Mouse (Mus musculus) kidney, embryonic 14.5 days (tissue): ENCODE data around the gene Olfr910. TPM values are rescaled to one million over a fixed set of nuclear protein-coding genes. Genes with fewer than 3 reads are reported as not detected.

Source experiments
- ATAC-seq: fragments of 200-750 bp; cut with Nextera tagmentation; 2 replicates; pipeline ENCODE4 v1.8.0; 2017; ENCODE audit warnings: moderate number of reproducible peaks, mild to moderate bottlenecking, moderate TSS enrichment, moderate library complexity; ENCODE audit not compliant: low FRiP score, low TSS enrichment
- H3K27ac ChIP-seq: fragments of 300-500 bp; sonication (generic); 2 replicates; pipeline ENCODE4 v1.5.1; 2014; ENCODE audit warnings: low read depth, mild to moderate bottlenecking, low read length, moderate library complexity, mixed read lengths
- H3K27me3 ChIP-seq: fragments of 300-500 bp; sonication (generic); 2 replicates; pipeline ENCODE4 v1.6.1; 2014; ENCODE audit warnings: mild to moderate bottlenecking, low read length; ENCODE audit not compliant: control insufficient read depth, insufficient read depth
- H3K36me3 ChIP-seq: fragments of 300-500 bp; sonication (generic); 2 replicates; pipeline ENCODE4 v1.6.1; 2014; ENCODE audit warnings: low read length, mixed read lengths; ENCODE audit not compliant: control insufficient read depth, insufficient read depth
- H3K4me1 ChIP-seq: fragments of 300-500 bp; sonication (generic); 2 replicates; pipeline ENCODE4 v1.6.1; 2014; ENCODE audit warnings: low read length, mixed read lengths; ENCODE audit not compliant: control insufficient read depth, insufficient read depth
- H3K4me2 ChIP-seq: fragments of 300-500 bp; sonication (generic); replicated peaks from 2 replicates; pipeline ENCODE4 v1.6.1; 2014; ENCODE audit warnings: low read depth, mild to moderate bottlenecking, low read length
- H3K4me3 ChIP-seq: fragments of 300-500 bp; sonication (generic); 2 replicates; pipeline ENCODE4 v1.5.1; 2014; ENCODE audit warnings: mild to moderate bottlenecking, low read length
- H3K9ac ChIP-seq: fragments of 300-500 bp; sonication (generic); 2 replicates; pipeline ENCODE4 v1.6.1; 2014; ENCODE audit warnings: low read depth, mild to moderate bottlenecking, low read length, moderate library complexity
- H3K9me3 ChIP-seq: fragments of 300-500 bp; sonication (generic); 2 replicates; pipeline ENCODE4 v1.6.1; 2016; ENCODE audit warnings: low read length; ENCODE audit not compliant: control insufficient read depth
- WGBS: fragments of 180-500 bp; shearing (Covaris S2); extraction: QIAGEN DNeasy Blood & Tissue Kit; methylation state at CpG from one replicate; pipeline ENCODE4 v1.1.7; 2014; 5-methylcytosine and 5-hydroxymethylcytosine counted together
- polyA plus RNA-seq: library from polyadenylated mRNA; unstranded; fragments of >200 nt; fragmentation: Nextera tagmentation; extraction: Ambion mirVana; gene quantifications from 2 replicates; pipeline ENCODE4 v1.2.1, GENCODE M21; 2014

The Olfr910 gene
- not detected in 2 replicates for polyA plus RNA-seq

GRCm38 (mm10) chr9:38537549-38537948 is at the start of gene Olfr910:
Gene Olfr910, plus strand, starts transcription at chr9:38537849.
- ATAC-seq: no peak
- no peaks in the 10 kb centered on the region for H3K27me3 ChIP-seq
- H3K9me3 ChIP-seq: no peaks in the 10 kb centered on the region
- 86% methylated on average over 2 of the region's 2 CpGs for WGBS
- H3K4me2 ChIP-seq: no peak within 1 kb of the TSS
- no peaks in the 10 kb centered on the region for H3K4me1 ChIP-seq
- no peaks in the 10 kb centered on the region for H3K36me3 ChIP-seq
- no peak within 1 kb of the TSS for H3K9ac ChIP-seq
- H3K27ac ChIP-seq: no peak within 1 kb of the TSS
- no peak within 1 kb of the TSS for H3K4me3 ChIP-seq

GRCm38 (mm10) chr9:38495501-38495900 is 42.1 kb upstream of the Olfr910 start, which contains the start of gene Olfr907:
Gene Olfr907, plus strand, starts transcription at chr9:38495801.
- WGBS: 85% methylated on average over 2 of the region's 2 CpGs
- ATAC-seq: no peak
- H3K9me3 ChIP-seq: no peaks in the 10 kb centered on the region
- no peaks in the 10 kb centered on the region for H3K27me3 ChIP-seq
- H3K4me3 ChIP-seq: no peak within 1 kb of the TSS
- H3K4me2 ChIP-seq: no peak within 1 kb of the TSS
- no peaks in the 10 kb centered on the region for H3K4me1 ChIP-seq
- no peak within 1 kb of the TSS for H3K9ac ChIP-seq
- no peaks in the 10 kb centered on the region for H3K36me3 ChIP-seq
- H3K27ac ChIP-seq: no peak within 1 kb of the TSS

- Histone ChIP-seq H3K27ac (no peak overlapping the region), H3K36me3 (no peaks in the 10 kb centered on the region), H3K4me3 (no peak overlapping the region), H3K9ac (no peak overlapping the region), H3K27me3 (no peaks in the 10 kb centered on the region), H3K4me2 (no peak overlapping the region), H3K4me1 (no peaks in the 10 kb centered on the region), H3K9me3 (no peaks in the 10 kb centered on the region)
- no peak for ATAC-seq
- 68% methylated on average over 2 of the region's 2 CpGs for WGBS
Measured at GRCm38 (mm10) chr9:38512353-38512752, 25.3 kb upstream of the Olfr910 start.

GRCm38 (mm10) chr9:38521280-38521679 is 16.4 kb upstream of the Olfr910 start, which contains the start of gene Olfr911-ps1:
Gene Olfr911-ps1, plus strand, starts transcription at chr9:38521580.
- no peak for ATAC-seq
- Histone ChIP-seq H3K4me2 (no peak within 1 kb of the TSS), H3K9me3 (no peaks in the 10 kb centered on the region), H3K4me1 (no peaks in the 10 kb centered on the region), H3K27me3 (no peaks in the 10 kb centered on the region), H3K27ac (no peak within 1 kb of the TSS), H3K36me3 (no peaks in the 10 kb centered on the region), H3K4me3 (no peak within 1 kb of the TSS), H3K9ac (no peak within 1 kb of the TSS)
- WGBS: 79% methylated on average over 1 of the region's 1 CpGs

- no peaks in the 10 kb centered on the region for H3K9me3 ChIP-seq
- H3K9ac ChIP-seq: no peak within 1 kb of the TSS
- no peak within 1 kb of the TSS for H3K4me3 ChIP-seq
- H3K27ac ChIP-seq: no peak within 1 kb of the TSS
- no peaks in the 10 kb centered on the region for H3K27me3 ChIP-seq
- H3K36me3 ChIP-seq: no peaks in the 10 kb centered on the region
- no peaks in the 10 kb centered on the region for H3K4me1 ChIP-seq
- no peak for ATAC-seq
- H3K4me2 ChIP-seq: no peak within 1 kb of the TSS
- WGBS: 74% methylated on average over 1 of the region's 1 CpGs
Measured at GRCm38 (mm10) chr9:38579878-38580277, 42.2 kb downstream of the Olfr910 start, which contains the start of gene Olfr912. Gene Olfr912, plus strand, starts transcription at chr9:38580178.

Other genes starting within 250 kb of the Olfr910 start
- gene Olfr896-ps1, start 246.7 kb upstream of the Olfr910 start, polyA plus RNA-seq: not detected in 2 replicates
- gene Olfr25, start 208.8 kb upstream of the Olfr910 start, polyA plus RNA-seq: not detected in 2 replicates
- gene Olfr898, start 189.4 kb upstream of the Olfr910 start, polyA plus RNA-seq: not detected in 2 replicates
- gene Olfr250, start 171.0 kb upstream of the Olfr910 start, polyA plus RNA-seq: not detected in 2 replicates
- gene Olfr251, start 160.8 kb upstream of the Olfr910 start, polyA plus RNA-seq: not detected in 2 replicates
- gene Olfr147, start 136.2 kb upstream of the Olfr910 start, polyA plus RNA-seq: not detected in 2 replicates
- gene Olfr901, start 108.4 kb upstream of the Olfr910 start, polyA plus RNA-seq: not detected in 2 replicates
- gene Olfr902, start 90.2 kb upstream of the Olfr910 start, polyA plus RNA-seq: not detected in 2 replicates
- gene Olfr904, start 74.7 kb upstream of the Olfr910 start, polyA plus RNA-seq: not detected in 2 replicates
- gene Olfr905, start 66.7 kb upstream of the Olfr910 start, polyA plus RNA-seq: not detected in 2 replicates
- gene Olfr906, start 50.8 kb upstream of the Olfr910 start, polyA plus RNA-seq: not detected in 2 replicates
- gene Olfr907, start 42.0 kb upstream of the Olfr910 start, polyA plus RNA-seq: not detected in 2 replicates
- gene Olfr911-ps1, start 16.3 kb upstream of the Olfr910 start, polyA plus RNA-seq: not detected in 2 replicates
- gene Olfr912, start 42.3 kb downstream of the Olfr910 start, polyA plus RNA-seq: not detected in 2 replicates
- not detected in 2 replicates for gene Olfr913, start 54.9 kb downstream of the Olfr910 start, polyA plus RNA-seq
- gene Olfr914, start 67.3 kb downstream of the Olfr910 start, polyA plus RNA-seq: not detected in 2 replicates
- not detected in 2 replicates for gene Olfr916, start 122.0 kb downstream of the Olfr910 start, polyA plus RNA-seq
- gene Olfr917, start 128.0 kb downstream of the Olfr910 start, polyA plus RNA-seq: not detected in 2 replicates
- not detected in 2 replicates for gene Olfr918, start 136.8 kb downstream of the Olfr910 start, polyA plus RNA-seq
- not detected in 2 replicates for gene Olfr919, start 165.8 kb downstream of the Olfr910 start, polyA plus RNA-seq
- 11.5 and 19.9 TPM in 2 replicates for gene Vwa5a, start 180.4 kb downstream of the Olfr910 start, polyA plus RNA-seq
- 0.05 TPM in 1 of 2 replicates, not detected in the other for gene Olfr920, start 214.4 kb downstream of the Olfr910 start, polyA plus RNA-seq
- not detected in 2 replicates for gene Olfr921, start 235.2 kb downstream of the Olfr910 start, polyA plus RNA-seq